Mouse (Mus musculus): ENCODE measurements at regions not wholly inside any gene's neighbourhood (a gene's known extent, or its start where the extent isn't known, plus 50 kb on each side); places are given as distances from the start of the nearest gene placed in this dataset.

DNA sequence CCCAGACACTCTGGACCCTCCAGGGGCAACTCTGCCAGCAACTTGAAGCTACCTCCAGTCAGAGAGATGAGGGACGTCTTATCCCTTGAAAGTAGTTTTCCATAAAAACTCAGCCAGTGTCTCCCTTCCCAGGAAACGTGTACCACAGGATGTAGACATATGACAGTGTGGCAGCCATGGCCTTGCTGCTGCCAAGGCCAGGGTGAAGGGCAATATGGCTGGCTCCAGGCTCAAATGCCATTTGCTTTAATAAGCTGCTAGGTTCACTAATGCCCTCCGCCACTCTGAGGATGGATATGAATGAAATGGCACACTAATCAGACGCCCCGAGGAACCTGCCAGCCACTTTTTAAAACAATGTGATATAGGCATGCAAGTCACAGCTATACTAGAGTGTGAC is 241.2 kb upstream of the Prox1 start:
- H3K4me3 ChIP-seq (replicated peaks), result no peak overlapping the region
- WGBS, result 86% methylated on average over 5 of the region's 5 CpGs
- no peaks in the 10 kb centered on the region for H3K36me3 ChIP-seq
- H3K27me3 ChIP-seq, result peaks cover 46% of the 10 kb centered on the region
- H3K27ac ChIP-seq, result no peak overlapping the region
- no peak for ATAC-seq (ENCODE audit: insufficient number of reproducible peaks, insufficient read depth, low FRiP score, low TSS enrichment, low read depth)
- no peak overlapping the region for H3K9ac ChIP-seq (replicated peaks)
- H3K4me2 ChIP-seq, result no peak overlapping the region
- no peaks in the 10 kb centered on the region for H3K4me1 ChIP-seq (replicated peaks)
- no peaks in the 10 kb centered on the region for H3K9me3 ChIP-seq

- WGBS, result 69% methylated on average over 12 of the region's 12 CpGs
- H3K4me1 ChIP-seq (replicated peaks), result no peaks in the 10 kb centered on the region
- no peak overlapping the region for H3K9ac ChIP-seq (replicated peaks)
Measured at GRCm38 (mm10) chr1:190403335-190403734, 232.8 kb upstream of the Prox1 start.

DNA sequence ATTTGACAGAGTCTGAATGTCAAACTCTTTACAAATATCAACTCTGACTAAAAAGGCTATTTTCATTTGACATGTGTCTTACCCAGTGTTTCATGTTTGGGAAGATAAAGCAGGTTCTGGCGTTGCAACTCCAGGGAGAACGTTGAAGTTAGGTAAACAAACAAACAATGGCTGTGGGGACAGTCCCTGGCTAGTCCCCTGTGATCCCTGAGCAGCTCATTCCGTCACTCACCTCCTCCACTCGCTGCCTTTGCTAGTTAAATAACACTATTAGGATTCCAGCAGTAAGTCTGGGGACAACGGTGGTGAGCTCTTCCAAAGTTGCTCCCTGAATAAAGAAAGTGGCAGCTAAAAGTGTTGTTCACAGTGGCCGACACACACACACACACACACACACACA is 227.8 kb upstream of the Prox1 start:
- Histone ChIP-seq H3K4me3 (replicated peaks) (no peak overlapping the region), H3K4me2 (no peak overlapping the region), H3K36me3 (no peaks in the 10 kb centered on the region), H3K27ac (no peak overlapping the region), H3K4me1 (replicated peaks) (no peaks in the 10 kb centered on the region), H3K27me3 (peaks cover 52% of the 10 kb centered on the region), H3K9ac (replicated peaks) (no peak overlapping the region), H3K9me3 (no peaks in the 10 kb centered on the region)
- WGBS, result 44% methylated on average over 6 of the region's 6 CpGs
- no peak for ATAC-seq (ENCODE audit: insufficient number of reproducible peaks, insufficient read depth, low FRiP score, low TSS enrichment, low read depth)

More at GRCm38 (mm10) chr1:190403335-190403734, 232.8 kb upstream of the Prox1 start:
- Histone ChIP-seq H3K9me3 (no peaks in the 10 kb centered on the region), H3K4me2 (no peak overlapping the region), H3K36me3 (no peaks in the 10 kb centered on the region), H3K4me3 (replicated peaks) (no peak overlapping the region), H3K27me3 (peaks cover 57% of the 10 kb centered on the region), H3K27ac (no peak overlapping the region)
- no peak for ATAC-seq (ENCODE audit: insufficient number of reproducible peaks, insufficient read depth, low FRiP score, low TSS enrichment, low read depth)

- Histone ChIP-seq H3K4me2 (no peak overlapping the region), H3K9me3 (no peaks in the 10 kb centered on the region), H3K4me1 (replicated peaks) (no peaks in the 10 kb centered on the region), H3K27ac (no peak overlapping the region), H3K9ac (replicated peaks) (no peak overlapping the region), H3K36me3 (no peaks in the 10 kb centered on the region), H3K27me3 (peaks cover 50% of the 10 kb centered on the region), H3K4me3 (replicated peaks) (no peak overlapping the region)
- no peak for ATAC-seq (ENCODE audit: insufficient number of reproducible peaks, insufficient read depth, low FRiP score, low TSS enrichment, low read depth)
- 55% methylated on average over 2 of the region's 2 CpGs for WGBS
Measured at GRCm38 (mm10) chr1:190397811-190398210, 227.3 kb upstream of the Prox1 start.

- Histone ChIP-seq H3K9me3 (no peaks in the 10 kb centered on the region), H3K9ac (replicated peaks) (no peak overlapping the region), H3K4me3 (replicated peaks) (no peak overlapping the region), H3K27ac (no peak overlapping the region), H3K36me3 (no peaks in the 10 kb centered on the region), H3K4me1 (replicated peaks) (no peaks in the 10 kb centered on the region; the same call in 1 of the 2 replicates), H3K27me3 (peaks cover 25% of the 10 kb centered on the region), H3K4me2 (no peak overlapping the region)
- WGBS, result 78% methylated on average over 6 of the region's 6 CpGs
- ATAC-seq (ENCODE audit: insufficient number of reproducible peaks, insufficient read depth, low FRiP score, low TSS enrichment, low read depth), result no peak
Measured at GRCm38 (mm10) chr1:190393061-190393460, 222.5 kb upstream of the Prox1 start.

- Histone ChIP-seq H3K4me2 (no peak overlapping the region), H3K9me3 (no peaks in the 10 kb centered on the region), H3K4me3 (replicated peaks) (no peak overlapping the region), H3K27me3 (peaks cover 33% of the 10 kb centered on the region), H3K36me3 (no peaks in the 10 kb centered on the region), H3K4me1 (replicated peaks) (no peaks in the 10 kb centered on the region; the same call in 1 of the 2 replicates), H3K9ac (replicated peaks) (no peak overlapping the region), H3K27ac (no peak overlapping the region)
- no peak for ATAC-seq (ENCODE audit: insufficient number of reproducible peaks, insufficient read depth, low FRiP score, low TSS enrichment, low read depth)
- WGBS, result 91% methylated on average over 4 of the region's 4 CpGs
Measured at GRCm38 (mm10) chr1:190388853-190389252, 218.3 kb upstream of the Prox1 start.

DNA sequence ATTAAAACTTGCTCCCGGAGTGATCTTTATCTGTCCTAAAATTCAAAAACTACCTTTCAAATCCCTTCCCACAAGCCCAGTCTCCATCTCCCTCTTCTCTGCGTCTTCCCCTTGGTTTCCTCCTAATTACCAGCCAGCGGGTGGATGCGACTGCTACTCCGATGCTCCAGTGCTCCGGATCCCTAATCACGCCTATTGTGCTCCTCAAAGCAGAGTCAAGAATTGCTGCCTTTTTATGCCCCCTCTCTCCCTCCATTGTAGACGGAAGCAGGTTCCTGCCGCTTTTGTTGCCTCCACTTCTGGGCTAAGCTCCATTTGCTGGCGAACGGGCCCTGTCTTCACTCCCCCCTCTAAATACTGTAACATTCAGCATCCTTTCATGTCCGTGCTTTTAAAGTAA is 214.0 kb upstream of the Prox1 start:
- H3K4me2 ChIP-seq, result no peak overlapping the region
- 75% methylated on average over 12 of the region's 12 CpGs for WGBS
- no peak for ATAC-seq (ENCODE audit: insufficient number of reproducible peaks, insufficient read depth, low FRiP score, low TSS enrichment, low read depth)
- H3K9ac ChIP-seq (replicated peaks), result no peak overlapping the region
- no peaks in the 10 kb centered on the region for H3K36me3 ChIP-seq
- peaks cover 41% of the 10 kb centered on the region for H3K27me3 ChIP-seq
- no peaks in the 10 kb centered on the region for H3K9me3 ChIP-seq
- no peak overlapping the region for H3K4me3 ChIP-seq (replicated peaks)
- H3K4me1 ChIP-seq (replicated peaks), result no peaks in the 10 kb centered on the region
- H3K27ac ChIP-seq, result no peak overlapping the region

- Histone ChIP-seq H3K27ac (no peak overlapping the region), H3K27me3 (peaks cover 36% of the 10 kb centered on the region), H3K9me3 (no peaks in the 10 kb centered on the region), H3K36me3 (no peaks in the 10 kb centered on the region), H3K4me1 (replicated peaks) (no peaks in the 10 kb centered on the region), H3K9ac (replicated peaks) (no peak overlapping the region), H3K4me2 (no peak overlapping the region), H3K4me3 (replicated peaks) (no peak overlapping the region)
- WGBS, result 85% methylated on average over 10 of the region's 10 CpGs
- ATAC-seq (ENCODE audit: insufficient number of reproducible peaks, insufficient read depth, low FRiP score, low TSS enrichment, low read depth), result no peak
Measured at GRCm38 (mm10) chr1:190383256-190383838, 212.8 kb upstream of the Prox1 start.

- H3K4me3 ChIP-seq (replicated peaks), result no peak overlapping the region
- H3K9ac ChIP-seq (replicated peaks), result no peak overlapping the region
- no peak overlapping the region for H3K4me2 ChIP-seq
- H3K4me1 ChIP-seq (replicated peaks), result no peaks in the 10 kb centered on the region
- no peaks in the 10 kb centered on the region for H3K36me3 ChIP-seq
- peaks cover 46% of the 10 kb centered on the region for H3K27me3 ChIP-seq
- no peak for ATAC-seq (ENCODE audit: insufficient number of reproducible peaks, insufficient read depth, low FRiP score, low TSS enrichment, low read depth)
- WGBS, result 58% methylated on average over 10 of the region's 10 CpGs
- H3K9me3 ChIP-seq, result no peaks in the 10 kb centered on the region
- H3K27ac ChIP-seq, result no peak overlapping the region
Measured at GRCm38 (mm10) chr1:190380151-190380550, 209.6 kb upstream of the Prox1 start.

DNA sequence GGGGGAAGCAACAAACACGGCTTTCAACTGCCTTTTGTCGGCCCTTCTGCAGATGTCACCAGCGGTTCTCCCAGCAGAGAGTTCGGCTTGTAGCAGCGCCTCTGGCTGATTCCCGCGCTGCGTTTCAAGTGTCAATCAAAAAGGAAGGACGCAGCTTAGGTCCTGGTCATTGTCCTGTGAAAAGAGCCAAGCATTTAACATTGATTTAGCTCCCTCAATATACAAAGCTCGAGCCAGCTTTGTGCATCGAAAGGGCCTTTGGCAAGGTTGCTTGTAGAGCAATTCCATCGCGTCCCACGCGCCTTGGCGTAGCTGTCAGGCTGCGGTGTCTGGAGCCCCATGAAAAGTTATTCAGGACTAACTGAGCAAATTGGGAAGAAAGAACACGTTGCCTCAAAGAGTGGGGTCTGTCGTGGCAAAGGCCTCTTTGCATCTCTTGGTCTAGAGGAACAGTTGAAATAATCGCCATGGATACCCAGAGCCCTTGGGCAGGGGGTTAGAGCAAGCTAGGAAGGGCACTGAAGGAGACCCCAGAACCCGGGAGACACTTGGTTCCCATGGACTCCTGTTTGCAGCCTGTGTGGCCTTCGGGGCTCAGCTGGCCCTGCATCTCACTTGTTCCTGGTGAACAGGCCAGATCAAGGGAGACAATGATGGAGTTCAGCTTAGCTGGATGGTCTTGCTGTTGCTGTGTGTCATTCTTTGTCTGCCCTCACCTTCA is 204.8 kb upstream of the Prox1 start:
- WGBS, result 65% methylated on average over 22 of the region's 22 CpGs
- ATAC-seq (ENCODE audit: insufficient number of reproducible peaks, insufficient read depth, low FRiP score, low TSS enrichment, low read depth), result no peak
- Histone ChIP-seq H3K9ac (replicated peaks) (no peak overlapping the region), H3K27ac (no peak overlapping the region), H3K36me3 (no peaks in the 10 kb centered on the region), H3K27me3 (peaks cover 63% of the 10 kb centered on the region), H3K4me1 (replicated peaks) (0 out of 2 replicates have a peak, but pooled peaks cover 2% of the 10 kb centered on the region), H3K4me2 (no peak overlapping the region), H3K4me3 (replicated peaks) (no peak overlapping the region), H3K9me3 (no peaks in the 10 kb centered on the region)

DNA sequence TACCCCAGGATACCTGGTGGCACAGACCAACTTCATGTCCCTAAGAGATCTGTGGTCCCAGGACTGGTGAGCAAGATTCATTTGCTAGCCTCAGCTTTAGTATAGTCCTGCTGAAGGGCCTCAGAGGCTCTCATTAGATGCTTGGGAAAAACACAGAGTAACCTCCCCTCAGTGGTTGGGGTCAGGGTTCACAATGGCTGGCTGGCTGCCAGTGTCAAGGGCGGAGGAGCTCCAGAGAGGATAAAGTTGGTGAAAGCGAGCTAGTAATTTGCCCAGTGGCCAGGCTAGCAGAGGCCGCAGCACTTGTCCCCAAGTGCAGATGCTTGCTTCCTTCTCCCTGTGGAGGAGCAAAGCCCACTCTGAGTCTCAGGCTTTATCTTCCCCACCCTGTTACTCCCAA is 203.8 kb upstream of the Prox1 start:
- Histone ChIP-seq H3K4me1 (replicated peaks) (0 out of 2 replicates have a peak, but pooled peaks cover 2% of the 10 kb centered on the region), H3K4me3 (replicated peaks) (no peak overlapping the region), H3K9ac (replicated peaks) (no peak overlapping the region), H3K27me3 (peaks cover 64% of the 10 kb centered on the region), H3K27ac (no peak overlapping the region), H3K36me3 (no peaks in the 10 kb centered on the region), H3K9me3 (no peaks in the 10 kb centered on the region), H3K4me2 (no peak overlapping the region)
- WGBS, result 63% methylated on average over 3 of the region's 3 CpGs
- ATAC-seq (ENCODE audit: insufficient number of reproducible peaks, insufficient read depth, low FRiP score, low TSS enrichment, low read depth), result no peak

DNA sequence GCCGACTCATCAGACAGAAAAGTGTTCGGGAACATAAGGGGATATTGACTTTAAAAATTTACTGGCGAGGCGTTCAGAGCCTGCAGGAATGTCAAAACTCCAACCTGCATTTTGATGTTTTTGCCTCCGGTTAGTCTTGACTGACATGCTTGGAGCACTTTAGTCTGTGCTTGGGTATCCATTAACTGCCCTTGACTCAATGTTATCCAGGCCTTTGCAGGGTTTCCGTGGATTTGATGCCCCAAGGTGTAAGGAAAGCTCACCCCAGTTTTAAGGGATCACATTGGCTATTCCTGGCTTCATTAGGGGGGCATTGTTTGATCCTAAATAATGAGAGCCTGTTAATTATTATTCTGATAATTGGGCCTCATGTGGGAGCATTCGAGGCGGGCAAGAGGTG is 196.1 kb upstream of the Prox1 start:
- WGBS, result 66% methylated on average over 8 of the region's 8 CpGs
- Histone ChIP-seq H3K36me3 (no peaks in the 10 kb centered on the region), H3K4me2 (no peak overlapping the region), H3K4me1 (replicated peaks) (no peaks in the 10 kb centered on the region), H3K9ac (replicated peaks) (no peak overlapping the region), H3K27ac (no peak overlapping the region), H3K9me3 (no peaks in the 10 kb centered on the region), H3K4me3 (replicated peaks) (no peak overlapping the region), H3K27me3 (peaks cover 49% of the 10 kb centered on the region)
- no peak for ATAC-seq (ENCODE audit: insufficient number of reproducible peaks, insufficient read depth, low FRiP score, low TSS enrichment, low read depth)
